Mouse (Mus musculus): Measurements from ENCODE around the gene Aplp2. TPM values are rescaled to one million over a fixed set of nuclear protein-coding genes. Genes with fewer than 3 reads are reported as not detected.
A peak's percentile ranks its signal among the peaks of the same experiment; 100 is the strongest.

The Aplp2 gene
- total and polyA plus RNA-seq, 3 experiments, result 79.4 to 724 (median 492) TPM

GRCm38 (mm10) chr9:31243306-31243938 is 31.8 kb upstream of the Aplp2 start:
- DNase-seq (ENCODE audit: low spot score), result no peak
- TF ChIP-seq TAL1 (conservative IDR thresholded peaks at IDR 0.05; ENCODE audit: low read depth, low read length) (no peak), POLR2AphosphoS5 (IDR thresholded peaks at IDR 0.05; ENCODE audit: insufficient replicate concordance, low read depth, low read length) (no peak)
- Histone ChIP-seq H3K9me3 (replicated peaks) (peaks cover 6% of the 10 kb centered on the region), H3K27me3 (ENCODE audit: insufficient read depth, low read length) (no peaks in the 10 kb centered on the region), H3K4me3 (ENCODE audit: low read depth, low read length) (no peak overlapping the region), H3K36me3 (replicated peaks) (no peaks in the 10 kb centered on the region), H3K4me1 (ENCODE audit: insufficient read depth, low read depth, low read length) (peaks cover 42% of the 10 kb centered on the region)
- ATAC-seq (ENCODE audit: extremely low read depth, insufficient number of reproducible peaks, low FRiP score, poor library complexity, severe bottlenecking), result no peak

- DNase-seq (ENCODE audit: low spot score) (no peak), ATAC-seq (ENCODE audit: extremely low read depth, insufficient number of reproducible peaks, low FRiP score, poor library complexity, severe bottlenecking) (peak; percentile 60)
- Histone ChIP-seq H3K36me3 (replicated peaks) (no peaks in the 10 kb centered on the region), H3K4me1 (ENCODE audit: insufficient read depth, low read depth, low read length) (peaks cover 30% of the 10 kb centered on the region), H3K4me3 (ENCODE audit: low read depth, low read length) (no peak overlapping the region; the same call in 1 of the 2 replicates), H3K9me3 (replicated peaks) (peaks cover 6% of the 10 kb centered on the region), H3K27me3 (ENCODE audit: insufficient read depth, low read length) (no peaks in the 10 kb centered on the region)
- TF ChIP-seq GATA1 (IDR thresholded peaks at IDR 0.05; ENCODE audit: borderline replicate concordance, low read length) (no peak), POLR2AphosphoS5 (IDR thresholded peaks at IDR 0.05; ENCODE audit: insufficient replicate concordance, low read depth, low read length) (no peak), CTCF (IDR thresholded peaks at IDR 0.05; ENCODE audit: low read depth, low read length) (no peak), GATA2 (IDR thresholded peaks at IDR 0.05; ENCODE audit: borderline replicate concordance, low read depth, low read length) (no peak), TAL1 (conservative IDR thresholded peaks at IDR 0.05; ENCODE audit: low read depth, low read length) (0 out of 2 replicates have a peak, but pooled peaks have one; percentile 23)
Observed at GRCm38 (mm10) chr9:31241208-31241699, 29.6 kb upstream of the Aplp2 start.

- Histone ChIP-seq H3K36me3 (replicated peaks) (no peaks in the 10 kb centered on the region), H3K4me1 (ENCODE audit: insufficient read depth, low read depth, low read length) (peaks cover 33% of the 10 kb centered on the region), H3K27me3 (ENCODE audit: insufficient read depth, low read length) (no peaks in the 10 kb centered on the region), H3K4me3 (ENCODE audit: low read depth, low read length) (no peak overlapping the region), H3K9me3 (replicated peaks) (peaks cover 6% of the 10 kb centered on the region)
- TF ChIP-seq GATA2 (IDR thresholded peaks at IDR 0.05; ENCODE audit: borderline replicate concordance, low read depth, low read length), result no peak
- no peak for TF ChIP-seq POLR2AphosphoS5 (IDR thresholded peaks at IDR 0.05; ENCODE audit: insufficient replicate concordance, low read depth, low read length)
- TF ChIP-seq TAL1 (conservative IDR thresholded peaks at IDR 0.05; ENCODE audit: low read depth, low read length), result no peak
- TF ChIP-seq CTCF (IDR thresholded peaks at IDR 0.05; ENCODE audit: low read depth, low read length), result no peak
- no peak for TF ChIP-seq GATA1 (IDR thresholded peaks at IDR 0.05; ENCODE audit: borderline replicate concordance, low read length)
- ATAC-seq (ENCODE audit: extremely low read depth, insufficient number of reproducible peaks, low FRiP score, poor library complexity, severe bottlenecking) (no peak), DNase-seq (ENCODE audit: low spot score) (no peak)
Observed at GRCm38 (mm10) chr9:31240522-31241207, 29.1 kb upstream of the Aplp2 start.

GRCm38 (mm10) chr9:31239551-31239950 is 27.9 kb upstream of the Aplp2 start:
- TF ChIP-seq POLR2AphosphoS5 (IDR thresholded peaks at IDR 0.05; ENCODE audit: insufficient replicate concordance, low read depth, low read length) (no peak), GATA1 (IDR thresholded peaks at IDR 0.05; ENCODE audit: borderline replicate concordance, low read length) (no peak), CTCF (IDR thresholded peaks at IDR 0.05; ENCODE audit: low read depth, low read length) (no peak), TAL1 (conservative IDR thresholded peaks at IDR 0.05; ENCODE audit: low read depth, low read length) (no peak), GATA2 (IDR thresholded peaks at IDR 0.05; ENCODE audit: borderline replicate concordance, low read depth, low read length) (no peak)
- Histone ChIP-seq H3K36me3 (replicated peaks) (no peaks in the 10 kb centered on the region), H3K4me3 (ENCODE audit: low read depth, low read length) (no peak overlapping the region), H3K9me3 (replicated peaks) (peaks cover 6% of the 10 kb centered on the region), H3K4me1 (ENCODE audit: insufficient read depth, low read depth, low read length) (peaks cover 41% of the 10 kb centered on the region), H3K27me3 (ENCODE audit: insufficient read depth, low read length) (no peaks in the 10 kb centered on the region)
- no peak for ATAC-seq (ENCODE audit: extremely low read depth, insufficient number of reproducible peaks, low FRiP score, poor library complexity, severe bottlenecking)
- DNase-seq (ENCODE audit: low spot score), result no peak

GRCm38 (mm10) chr9:31238526-31238925 is 26.9 kb upstream of the Aplp2 start:
- no peak for DNase-seq (ENCODE audit: low spot score)
- Histone ChIP-seq H3K4me1 (ENCODE audit: insufficient read depth, low read depth, low read length) (peaks cover 37% of the 10 kb centered on the region), H3K36me3 (replicated peaks) (no peaks in the 10 kb centered on the region), H3K4me3 (ENCODE audit: low read depth, low read length) (no peak overlapping the region), H3K9me3 (replicated peaks) (peaks cover 6% of the 10 kb centered on the region), H3K27me3 (ENCODE audit: insufficient read depth, low read length) (no peaks in the 10 kb centered on the region)
- TF ChIP-seq GATA2 (IDR thresholded peaks at IDR 0.05; ENCODE audit: borderline replicate concordance, low read depth, low read length) (no peak), CTCF (IDR thresholded peaks at IDR 0.05; ENCODE audit: low read depth, low read length) (no peak), TAL1 (conservative IDR thresholded peaks at IDR 0.05; ENCODE audit: low read depth, low read length) (no peak), POLR2AphosphoS5 (IDR thresholded peaks at IDR 0.05; ENCODE audit: insufficient replicate concordance, low read depth, low read length) (no peak), GATA1 (IDR thresholded peaks at IDR 0.05; ENCODE audit: borderline replicate concordance, low read length) (no peak)
- ATAC-seq (ENCODE audit: extremely low read depth, insufficient number of reproducible peaks, low FRiP score, poor library complexity, severe bottlenecking), result no peak

- H3K9me3 ChIP-seq (replicated peaks), result peaks cover 6% of the 10 kb centered on the region
- TF ChIP-seq TAL1 (conservative IDR thresholded peaks at IDR 0.05; ENCODE audit: low read depth, low read length) (no peak), POLR2AphosphoS5 (IDR thresholded peaks at IDR 0.05; ENCODE audit: insufficient replicate concordance, low read depth, low read length) (no peak), GATA2 (IDR thresholded peaks at IDR 0.05; ENCODE audit: borderline replicate concordance, low read depth, low read length) (no peak), GATA1 (IDR thresholded peaks at IDR 0.05; ENCODE audit: borderline replicate concordance, low read length) (no peak), CTCF (IDR thresholded peaks at IDR 0.05; ENCODE audit: low read depth, low read length) (no peak)
- peaks cover 23% of the 10 kb centered on the region for H3K4me1 ChIP-seq (ENCODE audit: insufficient read depth, low read depth, low read length)
- no peaks in the 10 kb centered on the region for H3K27me3 ChIP-seq (ENCODE audit: insufficient read depth, low read length)
- no peak overlapping the region for H3K4me3 ChIP-seq (ENCODE audit: low read depth, low read length)
- ATAC-seq (ENCODE audit: extremely low read depth, insufficient number of reproducible peaks, low FRiP score, poor library complexity, severe bottlenecking) (no peak), DNase-seq (ENCODE audit: low spot score) (no peak)
- no peaks in the 10 kb centered on the region for H3K36me3 ChIP-seq (replicated peaks)
Observed at GRCm38 (mm10) chr9:31236079-31236478, 24.5 kb upstream of the Aplp2 start.
